Mouse (Mus musculus) spleen, adult 2 months (tissue): ENCODE measurements around the gene Crybg3.

ENCODE experiments used
- CTCF ChIP-seq: fragments of 200-500 bp; IDR thresholded peaks from 2 replicates; pipeline ENCODE4 v1.5.1; 2011; ENCODE audit warnings: mild to moderate bottlenecking, inconsistent platforms; ENCODE audit not compliant: insufficient read depth, insufficient read length, insufficient replicate concordance; ENCODE audit errors: extremely low read depth
- POLR2A ChIP-seq: fragments of 200-500 bp; IDR thresholded peaks from 2 replicates; pipeline ENCODE4 v1.6.1; 2011; ENCODE audit warnings: low read depth, low read length, inconsistent platforms

DNA sequence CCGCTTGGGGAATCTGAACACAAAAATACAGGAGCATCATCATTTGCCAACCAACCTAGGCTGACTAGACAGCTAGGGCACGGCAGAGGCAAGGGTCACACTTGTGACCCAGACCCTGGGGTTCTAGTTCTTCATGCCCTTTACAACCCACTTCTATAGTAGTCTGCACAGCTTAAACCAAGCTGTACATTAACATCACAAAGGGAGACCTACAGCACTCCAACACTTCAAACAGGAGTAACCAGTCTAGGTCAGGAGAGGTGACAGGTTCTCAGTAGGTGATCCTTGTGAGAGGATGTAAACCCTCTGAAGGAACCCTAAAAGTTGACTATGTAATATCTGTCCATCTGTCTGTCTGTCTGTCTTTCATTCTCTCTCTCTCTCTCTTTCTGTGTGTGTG lies 35.1 kb downstream of the Crybg3 start:
- TF ChIP-seq POLR2A (no peak), CTCF (no peak)
